Mouse (Mus musculus) megakaryocyte-erythroid progenitor cell, adult 5-6 weeks (primary cell): ENCODE results near the gene S100a6. TPM values are rescaled to one million over a fixed set of nuclear protein-coding genes. Genes with fewer than 3 reads are reported as not detected.

Source experiments
- ATAC-seq: replicated peaks from 2 replicates; pipeline ENCODE4 v1.8.0; 2016; ENCODE audit warnings: mild to moderate bottlenecking, inconsistent platforms; ENCODE audit not compliant: severe bottlenecking, poor library complexity, low FRiP score, low TSS enrichment
- total RNA-seq, 2 experiments: library from RNA; stranded (forward) in 1 of 2; stranded (reverse) in 1 of 2; fragments of 200-1000, 215-1000 nt in 1 of 2; fragments of >200 nt in 1 of 2; fragmentation: Nextera tagmentation in 1 of 2; gene quantifications; 2 replicates each; pipeline ENCODE4 v1.2.3; 2014 to 2017

S100a6 gene
- total RNA-seq, 2 experiments from 2014 or later = 0.94 to 21.9 TPM

DNA sequence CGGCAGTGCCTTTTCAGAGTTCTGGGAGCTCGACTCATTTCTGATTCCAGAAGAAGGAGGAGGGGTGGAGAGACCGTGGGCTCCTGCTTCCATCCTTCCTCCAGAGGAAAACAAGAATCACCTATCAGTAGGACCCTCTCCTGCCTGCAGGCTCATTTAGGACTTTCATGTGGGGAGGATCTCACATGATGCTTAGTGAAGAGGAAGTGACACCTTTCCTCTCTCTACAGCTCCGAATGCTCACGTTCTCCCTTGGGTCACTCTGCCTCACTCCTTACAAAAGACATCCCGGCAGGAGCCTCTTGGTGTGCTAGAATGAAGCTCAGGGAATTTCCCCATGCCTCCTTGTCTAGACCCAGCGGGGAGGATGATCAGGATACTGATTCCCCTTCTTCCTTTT is 8.9 kb downstream of the S100a6 start:
- no peak for ATAC-seq

DNA sequence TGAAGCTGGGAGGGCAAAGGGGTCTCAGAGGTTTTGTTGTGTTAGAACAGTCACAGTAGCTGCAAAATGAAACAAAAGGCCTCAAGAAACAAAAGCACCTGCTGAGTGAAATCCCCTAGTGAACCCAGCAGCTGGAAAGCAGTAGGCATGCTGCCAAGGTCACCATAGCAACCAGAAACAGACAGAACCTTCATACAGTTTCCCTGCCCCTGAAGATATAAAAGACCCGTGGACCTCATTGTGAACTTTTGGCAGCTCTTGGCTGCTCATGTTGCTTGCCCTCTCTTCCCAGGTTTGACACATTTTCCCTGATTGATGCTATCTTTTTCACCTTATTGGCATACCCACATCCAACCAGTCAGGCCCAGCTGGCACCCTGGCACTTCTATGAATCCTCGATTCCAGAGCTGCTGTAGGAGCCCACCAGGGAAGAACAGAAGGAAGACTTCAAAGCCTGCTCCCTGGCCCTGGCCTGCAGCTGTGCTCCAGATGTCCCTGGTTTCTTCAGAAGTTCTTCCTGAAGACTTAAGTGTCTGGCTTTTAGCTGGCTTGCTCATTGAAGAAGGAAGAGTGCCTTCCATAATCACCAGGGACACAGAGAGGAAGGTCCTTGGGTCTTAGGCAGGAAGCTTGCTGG is 10.9 kb downstream of the S100a6 start:
- ATAC-seq = no peak

DNA sequence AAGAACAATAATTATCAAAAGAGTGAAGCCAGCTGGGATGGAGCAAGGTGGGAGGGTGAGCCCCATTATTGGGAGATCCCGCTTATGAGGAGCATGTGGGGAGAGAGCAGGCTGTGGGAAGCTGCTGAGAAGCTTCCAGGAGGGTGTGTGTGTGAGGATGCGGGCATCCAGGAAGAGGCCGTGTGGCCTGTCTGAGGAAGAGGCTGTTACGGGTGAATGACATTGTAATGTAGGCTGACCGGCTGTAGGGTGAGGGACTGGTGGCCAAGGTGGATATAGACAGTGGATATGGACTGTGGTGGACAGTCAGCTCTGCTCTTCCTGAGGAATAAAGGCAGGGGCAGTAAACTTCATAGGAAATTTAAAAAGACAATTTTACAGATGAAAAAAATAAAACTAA is 12.8 kb downstream of the S100a6 start:
- no peak for ATAC-seq

DNA sequence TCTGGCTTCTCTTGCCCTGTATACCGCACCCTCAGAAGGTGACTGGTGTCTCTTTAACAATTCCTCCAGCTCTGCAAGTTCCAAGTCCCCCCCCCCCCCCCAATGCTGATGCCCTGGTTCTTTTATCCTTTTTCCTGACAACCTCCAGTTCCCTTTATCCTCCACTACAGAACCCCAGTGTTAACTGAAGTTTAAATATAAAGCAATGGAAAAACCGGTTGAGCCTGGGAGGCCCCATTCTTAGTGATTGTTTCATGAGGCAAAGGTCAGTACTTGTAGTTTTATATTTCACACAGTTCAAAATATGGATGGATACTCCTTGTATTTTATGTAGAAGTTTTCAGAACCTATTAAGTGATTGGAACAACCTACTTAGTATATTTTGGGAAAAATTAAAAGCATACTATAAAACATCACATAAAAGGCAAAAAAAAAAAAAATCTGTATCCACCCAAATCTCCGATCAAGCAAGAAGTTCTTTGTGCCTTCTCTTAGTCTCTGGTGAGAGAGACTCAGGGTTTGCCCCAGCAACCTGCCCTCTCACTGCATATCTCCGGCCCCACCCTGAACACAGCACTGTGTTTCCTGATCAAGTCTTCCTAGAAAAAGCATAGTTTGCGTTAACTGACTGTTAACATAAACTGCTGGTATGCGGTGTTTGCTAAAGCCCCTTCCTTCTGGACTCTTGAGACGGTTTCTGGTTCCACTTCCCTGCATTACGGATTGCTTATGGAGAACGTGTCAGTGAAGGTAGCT is 13.8 kb downstream of the S100a6 start:
- ATAC-seq = no peak

DNA sequence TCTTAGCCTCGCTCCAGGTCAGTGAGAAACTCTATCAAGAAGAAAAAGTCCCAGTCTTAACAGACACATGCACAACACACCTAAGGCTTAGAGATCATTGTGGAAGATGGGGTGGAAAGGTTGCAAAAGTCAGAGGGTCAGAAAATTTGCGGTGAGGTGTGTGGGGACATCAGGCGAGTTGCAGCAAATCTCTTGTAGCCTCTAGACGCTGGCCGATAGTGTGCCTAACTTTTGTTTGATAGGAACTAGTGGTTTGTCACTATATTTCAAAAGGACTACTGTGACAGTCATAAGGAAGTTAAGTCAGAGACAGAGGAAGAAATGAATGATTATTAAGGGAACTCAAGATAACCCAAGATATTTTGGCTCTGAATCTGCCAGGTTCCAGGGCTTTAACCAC is 14.7 kb downstream of the S100a6 start:
- no peak for ATAC-seq

DNA sequence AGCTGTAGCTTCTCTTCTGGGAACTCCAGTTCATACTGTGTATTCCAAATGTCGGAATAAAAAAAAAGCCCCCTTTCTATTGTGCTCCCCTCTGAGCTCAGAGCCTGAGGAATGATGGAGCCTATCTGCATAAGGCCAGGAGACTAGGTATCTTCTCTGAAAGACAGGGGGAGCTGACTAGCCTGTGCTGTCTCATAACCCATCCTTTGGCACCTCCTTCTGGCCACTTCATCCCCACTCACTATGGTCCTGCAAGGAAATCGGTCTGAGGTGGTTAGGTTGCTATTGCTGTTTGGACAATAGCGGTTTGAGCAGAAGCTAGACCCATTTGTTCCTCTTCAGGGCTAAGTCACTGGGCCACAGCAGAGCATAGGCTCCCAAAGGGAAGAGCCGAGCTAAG is 15.1 kb downstream of the S100a6 start:
- ATAC-seq = 0 out of 2 replicates have a peak, but pooled peaks have one; percentile 47

DNA sequence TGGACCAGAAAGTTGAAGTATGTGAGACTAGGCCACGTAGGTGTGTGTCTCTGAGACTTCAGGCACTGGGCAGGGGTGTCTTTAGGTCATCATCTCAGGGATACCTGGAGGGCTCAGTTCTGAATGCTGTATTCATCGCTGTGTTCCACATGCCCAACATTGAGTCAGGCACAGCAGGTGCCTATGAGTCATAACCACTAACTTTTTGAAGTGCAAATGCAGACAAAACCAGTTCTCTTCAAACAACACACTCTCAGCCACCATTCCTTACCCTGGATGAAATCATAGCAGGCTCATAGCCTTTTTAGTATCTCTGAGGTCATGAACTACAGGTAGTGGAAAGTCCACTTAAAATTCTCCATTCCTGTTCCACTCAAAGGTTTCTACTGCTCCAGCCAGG is 16.6 kb downstream of the S100a6 start:
- no peak for ATAC-seq

DNA sequence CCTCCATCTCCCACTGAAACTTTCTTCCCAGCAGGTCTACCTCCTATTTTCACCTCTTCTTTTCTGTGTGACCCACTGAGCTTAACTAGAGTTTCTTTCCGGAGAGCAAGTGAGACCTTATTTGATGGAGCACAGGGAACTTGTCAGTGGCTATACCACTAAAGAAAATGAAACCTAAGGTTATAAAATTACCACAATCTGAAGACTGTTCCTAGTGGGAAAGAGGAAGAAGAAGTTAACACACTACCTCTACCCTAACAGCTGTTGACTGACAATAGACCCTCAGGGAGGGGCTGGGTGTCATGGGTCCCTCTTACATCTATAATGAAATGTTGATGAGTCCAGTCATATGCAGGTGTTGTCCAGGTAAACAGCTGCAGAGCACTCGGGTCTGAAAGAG is 19.3 kb downstream of the S100a6 start:
- no peak for ATAC-seq

DNA sequence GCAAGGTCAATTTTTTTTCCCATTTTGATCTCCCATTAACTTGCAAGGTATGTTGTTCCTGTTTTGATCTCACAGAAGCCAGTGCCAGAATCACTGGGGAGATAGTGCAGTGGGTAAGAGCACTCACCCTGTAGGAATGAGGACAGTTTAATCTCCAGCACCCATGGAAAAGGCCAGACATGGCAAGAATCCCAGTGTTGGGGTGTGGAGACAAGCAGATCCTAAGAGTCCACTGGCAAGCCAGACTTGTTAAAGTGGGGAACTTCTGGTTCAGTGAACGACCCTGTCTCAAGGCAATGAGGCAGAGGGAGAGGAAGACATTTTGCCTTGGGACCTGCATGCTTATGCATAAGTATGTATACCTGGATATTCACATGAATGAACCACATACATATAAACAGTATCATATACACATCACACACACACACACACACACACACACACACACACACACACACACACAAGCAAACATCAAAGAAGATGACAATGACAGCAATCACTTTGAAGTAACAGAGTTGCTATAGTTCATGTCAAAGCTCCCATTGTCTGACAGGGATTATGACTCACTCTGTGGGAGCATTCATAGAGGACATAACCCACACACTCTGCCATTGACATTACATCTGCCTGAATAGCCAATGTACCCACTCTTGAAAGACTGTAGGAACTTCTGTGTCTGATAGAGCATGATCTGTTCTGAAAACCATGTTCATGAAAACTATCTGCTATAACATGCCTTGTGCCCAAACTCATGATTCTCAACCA is 26.0 kb downstream of the S100a6 start:
- ATAC-seq = no peak

DNA sequence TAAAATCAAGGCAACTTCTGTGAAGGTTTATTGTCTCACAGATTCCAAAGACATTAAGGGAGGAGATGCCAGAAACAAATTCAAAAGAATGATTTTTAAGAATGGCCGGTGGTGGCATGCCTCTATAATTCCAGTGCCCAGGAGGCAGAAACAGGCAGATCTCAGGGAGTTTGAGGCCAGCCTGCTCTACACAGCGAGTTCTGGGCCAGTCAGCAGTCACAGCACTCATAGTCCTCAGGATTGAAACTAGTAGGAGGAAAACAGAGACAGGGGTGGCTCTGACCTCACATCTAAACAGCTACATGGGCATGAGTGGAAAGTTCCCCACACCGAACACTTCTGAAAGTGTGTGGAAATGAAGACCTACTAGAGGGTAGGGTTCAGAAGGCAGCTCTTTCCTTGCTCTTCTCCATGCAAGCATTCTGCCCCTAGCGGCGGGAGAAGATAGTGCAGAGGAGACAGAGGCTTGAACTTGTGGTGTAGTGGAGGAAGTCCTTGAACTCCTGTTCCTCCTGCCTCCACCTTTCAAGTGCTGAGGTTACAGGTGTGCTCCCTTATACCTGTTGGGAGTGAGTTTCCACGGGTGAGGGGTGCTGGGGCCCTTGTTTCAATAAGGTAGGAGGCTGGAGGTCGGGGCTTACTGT is 27.0 kb downstream of the S100a6 start:
- peak; percentile 75 for ATAC-seq

DNA sequence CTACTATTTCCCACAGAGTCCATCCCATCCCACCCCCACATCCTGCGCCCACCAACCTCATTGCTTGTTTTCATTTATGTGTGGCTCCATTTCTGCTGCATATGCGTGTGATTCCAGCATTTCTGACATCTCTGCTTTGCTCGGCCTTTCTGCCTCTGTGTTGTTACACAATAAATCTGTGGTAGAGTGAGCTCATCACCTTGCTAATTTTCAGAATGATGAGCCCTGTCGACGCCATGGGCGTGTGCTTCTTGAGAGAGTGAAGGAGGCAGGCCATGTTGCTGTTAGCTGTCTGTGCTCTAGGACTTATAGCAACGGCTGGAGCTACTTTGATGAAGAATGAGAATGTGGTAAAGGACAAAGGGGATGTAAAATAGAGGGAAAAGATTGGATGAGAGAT is 28.3 kb downstream of the S100a6 start:
- no peak for ATAC-seq

DNA sequence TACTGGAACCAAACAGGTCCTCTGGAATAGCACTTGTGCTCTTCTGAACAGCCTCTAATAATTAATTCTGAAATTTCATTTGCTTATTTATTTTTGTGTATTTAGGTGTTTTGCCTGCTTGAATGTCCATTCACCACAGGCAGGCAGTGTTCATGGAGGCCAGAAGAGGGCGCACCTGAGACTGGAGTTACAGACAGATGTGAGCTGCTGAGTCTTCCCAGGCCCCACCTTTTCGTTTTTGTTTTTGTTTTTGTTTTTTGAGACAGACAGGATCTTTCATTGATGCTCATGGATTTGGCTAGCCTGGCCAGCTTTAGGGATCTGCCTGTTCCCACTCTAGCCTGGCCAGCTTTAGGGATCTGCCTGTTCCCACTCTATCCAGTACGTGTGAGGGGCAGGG is 31.5 kb downstream of the S100a6 start:
- peak; percentile 73; the same call in 1 of the 2 replicates for ATAC-seq

DNA sequence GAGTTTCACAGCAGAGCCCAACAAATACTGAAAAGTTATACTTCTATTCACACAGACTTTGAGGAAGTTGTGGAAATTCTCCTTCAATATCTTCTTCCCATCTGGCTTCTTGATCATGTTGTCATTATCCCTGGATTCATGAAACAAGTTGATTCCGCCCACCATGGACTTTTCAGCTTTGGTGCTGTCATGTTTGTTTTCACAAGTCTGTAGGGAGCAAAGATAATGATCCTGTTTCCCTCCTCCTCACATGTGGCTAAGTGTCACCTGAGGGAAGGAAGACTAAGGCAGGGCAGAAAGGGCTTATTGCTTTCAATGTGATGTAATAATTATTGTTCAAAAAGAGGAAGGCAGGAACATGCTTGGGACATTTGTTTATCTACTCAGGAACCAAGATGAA is 34.6 kb downstream of the S100a6 start:
- no peak for ATAC-seq

DNA sequence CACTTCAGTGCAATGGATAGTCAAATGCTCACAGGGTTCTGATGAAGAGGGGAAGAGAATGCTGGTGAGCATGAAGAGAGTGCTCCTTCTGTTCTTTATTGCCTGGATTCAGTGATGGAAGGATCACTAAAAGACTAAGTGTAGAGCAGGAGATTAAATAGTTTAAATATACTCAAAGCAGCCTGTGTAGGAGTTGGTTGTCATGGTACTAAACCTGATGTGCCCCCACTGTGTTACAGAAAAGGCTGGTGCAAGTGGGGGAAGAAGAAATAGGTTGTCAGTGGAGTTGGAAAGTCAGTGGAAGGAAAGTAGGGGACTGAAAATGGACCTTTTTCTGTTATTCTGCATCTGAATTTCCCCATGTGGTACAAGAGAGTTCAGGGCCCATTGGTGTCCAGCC is 36.3 kb downstream of the S100a6 start:
- no peak for ATAC-seq

DNA sequence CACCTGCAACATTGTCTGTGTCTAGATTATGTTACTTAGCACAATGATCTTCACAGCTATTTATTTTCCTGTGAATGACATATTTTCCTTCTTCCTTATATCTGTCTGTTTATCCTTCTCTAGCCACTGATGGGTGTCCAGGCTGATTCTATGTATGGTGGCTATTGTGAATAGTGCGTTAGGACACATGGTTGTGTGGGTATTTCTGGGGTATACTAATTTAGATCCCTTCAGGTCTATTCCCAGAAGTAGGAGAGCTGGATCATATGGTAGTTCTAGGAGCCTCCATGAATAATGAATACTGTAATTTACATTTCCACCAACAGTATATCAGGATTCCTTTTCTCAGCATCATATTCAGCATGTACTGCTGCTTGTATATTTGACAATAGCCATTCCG is 37.1 kb downstream of the S100a6 start:
- ATAC-seq = no peak

DNA sequence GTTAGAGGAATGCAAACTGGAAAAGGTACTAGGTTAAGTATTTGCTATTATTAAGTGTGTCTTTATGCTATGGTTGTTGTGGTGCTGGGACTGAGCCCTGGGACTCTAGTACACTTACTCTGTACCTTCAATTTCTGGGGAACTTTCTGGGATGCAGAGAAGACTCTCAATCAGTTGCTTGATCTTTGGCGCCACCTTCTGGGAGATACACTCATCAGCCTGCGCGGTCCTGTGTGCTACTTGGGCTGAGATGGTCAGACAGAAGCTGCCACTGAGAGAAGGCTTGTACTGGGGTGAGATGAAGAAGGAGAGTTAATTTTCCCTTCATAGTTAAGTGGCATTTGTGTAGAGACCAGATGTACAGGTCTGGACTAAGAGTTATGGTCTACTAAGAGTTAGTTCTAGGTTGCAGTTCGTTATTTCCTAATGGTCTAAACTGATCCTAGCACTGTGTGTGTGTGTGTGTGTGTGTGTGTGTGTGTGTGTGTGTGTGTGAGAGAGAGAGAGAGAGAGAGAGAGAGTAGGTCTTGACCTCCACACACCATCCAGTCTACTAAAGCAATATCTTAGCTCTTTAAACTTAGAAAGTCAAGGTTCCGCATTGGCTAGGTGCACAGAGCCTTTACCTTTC is 40.3 kb downstream of the S100a6 start:
- ATAC-seq = peak; percentile 75; the same call in 1 of the 2 replicates

DNA sequence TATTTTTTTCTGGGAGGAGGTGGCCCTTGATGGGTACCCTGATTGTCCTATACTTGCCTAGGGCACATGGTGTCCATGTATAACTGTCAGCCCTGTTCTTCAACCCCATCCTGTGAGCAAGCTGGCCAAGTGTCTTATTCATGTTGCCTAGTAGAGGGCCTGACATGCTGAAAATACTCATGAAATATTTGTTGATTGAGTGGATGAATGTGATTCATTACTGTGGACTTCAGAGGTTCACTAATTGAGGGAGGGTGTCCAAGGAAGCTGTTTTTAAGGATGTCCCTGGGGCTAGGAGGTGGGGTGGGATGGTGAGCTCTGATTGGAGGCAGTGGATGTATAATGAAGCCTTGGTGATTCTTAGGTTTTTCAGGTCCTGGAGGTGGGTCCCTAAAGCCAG is 41.0 kb downstream of the S100a6 start, which contains the start of gene S100a7a:
Gene S100a7a (plus strand): TSS at position 301 of the 400 bp plus-strand sequence.
- ATAC-seq = no peak

DNA sequence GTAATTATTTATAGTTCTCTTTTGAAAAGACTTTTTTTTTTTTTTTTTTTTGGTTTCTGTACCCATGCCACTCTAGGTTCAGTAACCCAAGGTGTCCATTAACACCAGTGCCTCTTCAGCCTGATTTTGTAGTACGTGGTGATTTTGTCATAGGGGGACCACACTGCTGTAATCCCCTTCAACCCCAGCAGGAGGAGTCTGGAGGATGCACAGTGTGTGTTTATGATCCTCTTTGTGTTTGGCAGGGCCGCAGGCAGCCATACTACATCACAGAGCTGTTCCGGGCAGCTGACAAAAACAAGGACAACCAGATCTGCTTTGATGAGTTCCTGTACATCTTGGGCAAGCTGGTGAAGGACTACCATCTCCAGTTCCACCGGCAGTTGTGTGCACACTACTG is 44.7 kb downstream of the S100a6 start:
- no peak for ATAC-seq

DNA sequence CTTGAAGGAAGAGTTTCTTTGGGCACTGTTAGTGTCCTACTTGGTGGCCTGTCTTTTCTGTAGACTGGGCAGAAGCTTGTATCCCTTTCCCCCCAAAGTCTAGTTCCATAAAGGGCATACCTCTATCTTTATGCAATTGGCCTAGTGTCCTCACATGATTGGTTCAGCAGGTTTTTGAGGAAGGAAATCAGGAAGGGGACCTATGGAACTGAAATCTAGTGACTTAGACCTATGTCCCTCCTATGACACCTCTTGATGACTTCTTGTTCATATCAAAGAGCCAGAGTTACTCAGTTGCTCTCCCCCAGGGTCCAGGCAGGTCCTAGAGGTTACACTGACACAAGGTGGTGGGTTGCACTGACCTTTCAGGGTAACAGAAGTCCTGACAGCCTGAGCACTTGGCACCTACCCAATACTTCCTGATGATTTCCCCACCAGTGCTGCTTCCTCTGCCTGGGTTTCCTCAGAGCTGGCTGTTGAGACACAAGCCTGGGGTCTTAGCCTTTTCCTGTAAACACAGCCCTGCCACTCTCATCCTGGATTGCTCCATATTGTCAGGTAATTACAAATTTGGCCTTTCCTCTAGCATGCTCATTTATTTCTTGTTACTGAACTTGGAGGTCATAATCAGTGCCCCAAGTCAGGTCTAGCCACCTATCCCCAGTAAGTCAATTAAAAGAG is 46.8 kb downstream of the S100a6 start:
- no peak for ATAC-seq
